Mouse (Mus musculus): Measurements from ENCODE around the gene Trip12. TPM values are rescaled to one million over a fixed set of nuclear protein-coding genes. Genes with fewer than 3 reads are reported as not detected.

Gene Trip12
- total RNA-seq (2022): 100 to 1,000 TPM; 190 to 227 (median 208) TPM

DNA sequence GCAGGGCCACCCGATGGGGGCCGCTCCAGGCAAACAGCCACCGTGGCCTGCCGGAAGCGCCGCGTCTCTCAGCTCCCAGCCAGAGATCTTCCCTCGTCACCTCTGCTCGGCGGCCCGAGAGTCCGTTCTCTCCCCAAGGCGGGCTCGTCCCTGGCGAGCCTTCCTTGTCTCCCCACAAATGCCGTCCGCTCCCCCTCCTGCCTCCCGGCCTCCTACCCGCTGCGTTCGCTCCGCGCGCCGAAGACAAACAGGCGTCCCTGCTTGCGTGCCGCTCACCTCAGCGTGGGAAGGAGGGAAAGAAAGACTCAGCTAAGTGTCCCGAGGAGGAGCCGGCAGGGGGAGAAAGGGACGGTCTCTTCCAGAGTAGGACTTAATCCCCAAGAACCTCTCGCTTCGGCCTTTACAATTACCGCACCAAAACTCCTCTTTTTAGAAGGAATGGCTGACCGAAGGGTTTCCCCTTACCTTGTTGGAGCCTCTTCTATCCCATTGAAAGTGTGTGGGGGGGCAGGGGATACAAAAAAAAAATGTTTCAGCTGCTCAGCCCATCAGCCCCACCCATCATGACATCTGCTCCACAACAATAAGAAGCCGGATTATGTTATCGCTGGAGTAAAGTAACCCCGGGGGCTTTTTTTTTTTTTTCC, at the start of gene Trip12:
TSS of gene Trip12 (minus strand) at position 499 of the 647 bp plus-strand sequence.
- DNase-seq (ENCODE audit: low spot score): no peak

DNA sequence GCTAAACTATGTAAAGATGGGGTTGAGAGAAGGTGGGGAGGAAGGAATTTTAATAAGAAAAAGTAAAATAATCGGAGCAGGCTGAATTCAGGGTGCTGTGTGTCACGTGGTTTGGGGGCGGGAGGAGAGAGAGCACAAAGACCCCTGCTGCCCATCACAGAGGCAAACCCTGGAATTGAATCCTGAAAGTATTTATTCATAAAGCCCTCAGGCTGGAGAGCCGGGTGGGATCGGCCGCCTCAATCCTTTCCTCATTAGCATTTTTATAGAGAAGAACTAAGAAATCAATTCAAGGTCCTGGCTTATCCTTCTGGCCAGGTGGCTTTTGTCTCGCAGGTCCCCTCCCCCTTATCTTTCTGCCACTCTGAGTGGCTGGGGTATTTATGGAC, 49.7 kb upstream of the Trip12 start:
- no peak for DNase-seq (ENCODE audit: low spot score)

DNA sequence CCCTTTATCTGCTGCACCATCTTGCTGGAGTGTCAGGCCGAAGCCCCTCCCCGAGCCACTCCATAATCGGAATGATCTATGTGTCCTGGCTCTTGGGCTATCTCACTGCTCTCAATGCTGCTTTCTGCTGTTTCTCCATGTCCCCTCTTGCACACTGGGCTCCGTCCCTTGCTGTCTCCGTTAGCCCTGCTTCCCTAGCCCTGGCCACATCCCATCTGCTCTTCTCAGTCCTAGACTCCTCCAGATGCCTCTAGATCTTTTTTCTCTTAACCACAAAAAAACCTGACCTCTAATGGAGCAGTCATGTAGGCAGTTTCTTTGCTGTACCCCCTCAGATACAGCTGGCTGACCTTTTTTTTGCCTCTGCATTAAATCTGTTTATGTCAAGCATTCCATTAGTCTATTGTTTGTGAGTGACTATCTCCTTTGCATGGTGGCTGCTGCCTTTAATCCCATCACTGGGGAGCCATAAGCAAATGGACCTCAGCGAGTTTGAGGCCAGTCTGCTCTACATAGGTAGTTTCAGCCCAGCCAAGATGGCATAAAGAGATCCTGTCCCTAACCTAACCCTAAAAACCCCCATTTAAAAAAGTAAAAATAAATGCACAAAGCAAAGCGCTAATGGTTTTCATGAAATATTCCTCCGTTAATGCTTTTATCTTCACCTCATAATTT, 49.2 kb upstream of the Trip12 start:
- no peak for DNase-seq (ENCODE audit: low spot score)

DNA sequence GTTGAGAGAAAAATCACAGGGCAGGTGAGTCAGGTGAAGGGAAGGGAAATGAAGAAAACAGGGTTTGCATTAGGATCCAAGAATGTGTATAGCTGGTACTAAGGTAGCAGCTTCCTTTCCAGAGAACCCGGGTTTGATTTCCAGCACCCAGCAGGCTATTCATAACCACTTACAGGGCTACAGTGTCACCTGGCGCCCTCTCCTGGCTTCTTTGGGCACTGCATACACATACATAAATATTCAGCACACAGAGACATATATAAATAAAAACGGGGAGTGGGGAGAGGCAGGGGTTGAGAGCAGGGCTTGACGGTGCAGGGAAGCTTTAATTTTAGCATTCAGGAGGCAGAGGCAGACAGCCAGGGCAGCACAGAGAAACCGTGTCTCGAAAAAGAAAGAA, 45.6 kb upstream of the Trip12 start:
- DNase-seq (ENCODE audit: low spot score): no peak

DNA sequence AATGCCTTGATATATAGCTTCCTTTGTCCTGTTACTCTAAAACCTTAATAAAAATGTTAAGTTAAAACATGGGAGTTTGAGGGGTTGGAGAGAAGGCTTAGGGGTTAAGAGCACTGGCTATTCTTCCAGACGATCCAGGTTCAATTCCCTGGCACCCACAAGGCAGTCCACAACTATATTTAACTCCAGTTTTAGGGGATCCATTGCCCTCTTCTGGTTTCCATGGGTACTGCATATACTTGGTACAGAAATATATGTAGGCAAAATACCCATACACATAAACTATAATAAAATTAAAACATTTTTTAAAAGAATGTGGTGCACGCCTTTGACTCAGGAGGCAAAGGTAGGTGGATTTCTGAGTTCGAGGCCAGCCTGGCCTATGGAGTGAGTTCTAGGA, 44.9 kb upstream of the Trip12 start:
- DNase-seq (ENCODE audit: low spot score): no peak

DNA sequence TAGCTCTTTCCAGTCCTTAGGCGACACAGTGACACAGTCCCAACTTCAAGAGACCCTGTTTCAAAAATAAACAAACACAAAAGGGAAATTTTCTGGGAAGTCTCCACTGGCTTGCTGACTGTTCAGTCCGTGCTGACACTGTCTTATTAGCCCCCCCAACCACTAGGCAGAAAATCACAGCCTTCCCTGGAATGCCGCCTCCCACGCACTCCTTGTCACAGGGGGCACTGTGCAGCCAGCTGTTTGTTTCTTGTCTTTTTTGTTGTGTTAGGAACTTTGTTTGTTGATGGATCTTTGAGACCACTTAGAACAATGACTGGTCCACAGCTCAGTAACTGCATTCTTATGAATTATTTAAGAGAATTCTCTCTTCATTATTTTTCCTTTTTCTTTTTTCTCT, 43.6 kb upstream of the Trip12 start:
- no peak for DNase-seq (ENCODE audit: low spot score)

DNA sequence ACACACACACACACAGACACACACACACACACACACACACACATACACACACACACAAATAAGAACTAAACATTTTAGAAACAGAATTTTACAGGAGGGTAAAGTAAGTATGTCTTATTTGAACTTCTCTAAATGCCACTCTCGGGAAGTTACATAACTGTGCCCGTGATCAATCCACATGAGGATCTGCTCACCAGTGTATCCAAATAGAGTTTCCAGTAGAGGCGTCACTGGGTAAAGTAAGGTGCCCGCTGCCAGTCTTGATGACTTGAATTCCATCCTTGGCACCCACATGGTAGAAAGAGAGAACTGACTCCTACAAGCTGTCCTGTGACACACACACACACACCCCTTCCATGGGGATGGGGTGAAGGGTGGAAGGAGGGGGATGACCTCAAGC, 42.6 kb upstream of the Trip12 start:
- DNase-seq (ENCODE audit: low spot score): no peak

DNA sequence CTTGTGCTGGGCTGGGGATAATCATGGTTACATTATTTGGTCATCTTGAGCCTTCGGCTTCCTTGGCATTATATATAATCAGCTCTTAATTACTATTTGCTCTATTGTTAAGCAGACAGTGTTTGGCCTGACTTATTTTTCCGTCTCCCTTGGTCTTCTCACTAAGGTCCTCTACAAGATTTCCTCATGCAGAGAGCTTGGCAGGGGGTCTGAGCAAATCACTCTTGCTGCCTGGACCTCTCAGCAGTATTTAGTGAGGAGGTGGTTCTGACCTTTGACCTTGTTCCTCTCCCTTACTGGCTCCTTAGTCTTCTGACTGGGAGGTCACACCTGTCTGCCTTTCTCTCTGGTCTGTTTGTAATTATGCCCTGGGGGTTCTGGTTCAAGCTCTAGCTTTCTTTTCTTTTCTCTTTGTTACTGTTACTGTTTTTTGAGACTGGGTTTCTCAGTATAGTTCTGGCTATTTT, 41.8 kb upstream of the Trip12 start:
- DNase-seq (ENCODE audit: low spot score): no peak

DNA sequence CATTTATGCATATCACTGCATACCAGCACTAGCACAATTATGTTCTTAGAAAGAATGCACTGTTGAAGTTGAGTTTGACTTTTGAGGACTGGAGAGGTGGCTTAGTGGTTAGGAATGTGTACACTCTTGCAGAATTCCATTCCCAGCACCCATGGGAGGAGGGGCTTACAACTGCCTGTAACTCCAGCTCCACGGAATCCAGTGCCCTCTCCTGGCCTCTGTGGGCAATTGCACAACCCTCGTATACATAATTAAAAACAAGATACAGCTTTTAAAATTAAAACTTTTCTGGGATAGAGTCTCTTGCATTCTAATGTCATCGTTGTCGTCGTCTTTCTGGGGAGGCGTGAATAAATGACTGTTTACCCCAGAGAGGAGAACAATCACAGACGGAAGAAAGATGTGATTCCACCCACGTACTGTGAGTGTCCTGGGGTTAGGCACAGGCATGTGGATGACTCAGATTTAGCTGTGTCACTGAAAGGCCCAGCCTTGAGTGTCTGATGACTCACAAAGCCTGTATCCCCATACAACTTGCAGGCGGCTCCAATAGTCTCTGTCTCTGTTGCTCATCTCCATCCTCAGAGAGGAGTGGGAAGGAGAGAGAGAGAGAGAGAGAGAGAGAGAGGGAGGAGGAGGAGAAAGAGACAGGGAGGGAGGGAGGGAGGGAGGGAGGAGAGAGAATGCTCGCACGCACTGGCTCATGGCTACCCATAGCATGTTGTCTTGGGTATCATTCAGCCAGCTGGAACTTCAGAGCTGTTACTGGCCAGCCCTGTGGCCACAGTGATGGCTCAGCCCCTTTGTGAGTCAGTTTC, 41.1 kb upstream of the Trip12 start:
- no peak for DNase-seq (ENCODE audit: low spot score)

DNA sequence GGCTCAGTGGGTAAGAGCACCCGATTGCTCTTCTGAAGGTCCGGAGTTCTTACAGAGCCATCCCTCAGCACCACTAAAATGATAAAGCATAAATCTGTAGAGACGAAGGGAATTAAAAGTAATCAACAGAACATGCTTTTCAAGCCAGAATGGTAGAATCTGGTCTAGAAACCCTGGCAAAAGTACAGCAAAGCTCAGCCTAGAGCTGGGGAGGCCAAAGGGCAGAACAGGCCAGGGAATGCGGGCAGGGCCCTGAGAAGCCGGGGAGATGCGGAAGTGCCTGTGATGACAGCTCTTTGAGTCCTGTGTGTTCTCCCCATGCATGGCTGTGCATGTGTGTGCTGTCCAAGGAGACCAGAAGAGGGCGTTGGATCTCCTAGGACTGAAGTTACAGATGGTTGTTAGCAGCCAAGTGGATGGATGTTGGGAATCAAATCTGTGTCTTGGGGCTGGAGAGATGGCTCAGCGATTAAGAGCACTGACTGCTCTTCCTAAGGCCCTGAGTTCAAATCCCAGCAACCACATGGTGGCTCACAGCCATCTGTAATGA, 39.3 kb upstream of the Trip12 start:
- no peak for DNase-seq (ENCODE audit: low spot score)

DNA sequence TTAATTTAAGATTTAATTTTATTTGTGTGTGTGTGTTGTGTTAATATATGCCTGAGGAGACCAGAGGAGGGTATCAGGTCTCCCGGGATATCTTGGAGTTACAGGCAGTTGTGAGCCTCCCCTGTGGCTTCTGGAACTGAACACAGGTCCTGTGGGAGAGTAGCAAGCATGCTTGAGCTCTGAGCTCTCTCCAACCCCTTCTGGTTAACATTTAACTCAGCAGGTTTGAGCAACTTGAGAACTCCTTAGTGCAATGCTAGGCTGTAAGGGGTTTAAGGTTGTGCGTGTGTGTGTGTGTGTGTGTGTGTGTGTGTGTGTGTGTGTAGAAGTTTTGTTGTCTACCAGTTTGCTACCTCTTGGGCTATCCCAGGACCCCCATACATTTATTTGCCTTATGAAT, 37.3 kb upstream of the Trip12 start:
- no peak for DNase-seq (ENCODE audit: low spot score)

DNA sequence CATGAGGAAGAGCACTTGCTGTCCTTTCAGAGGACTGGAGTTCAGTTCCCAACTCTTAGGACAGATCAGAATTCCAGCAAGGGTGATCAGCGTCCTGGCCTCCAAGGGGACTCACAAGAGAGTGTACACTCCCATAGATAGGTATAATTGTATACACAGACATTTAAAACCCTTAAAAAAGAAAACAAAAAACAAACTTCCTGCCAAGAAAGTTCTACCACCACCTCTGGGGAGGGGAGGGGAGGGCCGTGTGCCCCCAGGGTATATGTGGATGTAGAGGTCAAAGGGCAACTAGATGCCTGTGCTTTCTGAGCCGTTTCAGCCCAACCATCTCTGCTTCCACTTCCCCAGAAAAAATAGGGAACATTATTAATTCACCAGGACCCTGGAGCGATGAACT, 32.6 kb upstream of the Trip12 start:
- DNase-seq (ENCODE audit: low spot score): no peak

DNA sequence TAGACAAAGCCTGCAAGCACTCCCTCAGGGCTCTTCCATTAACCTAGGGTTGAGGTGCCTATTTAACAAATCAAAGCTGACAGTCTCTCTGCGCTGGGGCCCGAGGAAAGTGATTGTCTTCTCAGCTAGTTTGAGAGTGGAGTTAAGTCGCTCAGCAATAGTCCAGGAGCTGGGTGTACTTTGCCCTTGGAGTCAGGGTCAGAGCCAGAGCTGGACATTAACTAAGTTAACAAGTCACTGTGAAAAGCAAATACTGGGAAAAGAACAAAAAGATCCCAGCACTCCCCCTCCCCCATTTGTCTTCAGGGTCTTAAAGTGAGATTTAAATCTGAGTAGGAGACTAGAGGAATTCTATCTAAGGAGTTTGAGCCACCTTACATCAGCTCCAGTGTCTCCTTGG, 31.8 kb upstream of the Trip12 start:
- no peak for DNase-seq (ENCODE audit: low spot score)

DNA sequence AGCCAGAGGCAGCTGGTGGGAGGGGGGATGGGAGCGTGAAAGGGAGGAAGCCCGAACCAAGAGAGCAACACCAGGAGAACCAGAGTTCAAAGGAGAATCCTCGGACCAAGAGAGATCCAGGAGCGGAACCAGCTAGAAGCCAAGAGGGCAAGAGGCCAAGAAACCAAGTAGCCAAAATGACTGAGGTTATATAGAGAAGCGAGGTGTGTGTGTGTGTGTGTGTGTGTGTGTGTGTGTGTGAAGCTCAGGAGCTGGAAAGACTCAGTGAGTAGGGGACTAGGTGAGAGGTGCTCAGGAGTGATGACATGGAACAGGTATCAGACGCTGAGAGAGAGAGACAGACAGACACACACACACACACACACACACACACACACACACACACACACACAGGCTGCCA, 30.8 kb upstream of the Trip12 start:
- no peak for DNase-seq (ENCODE audit: low spot score)

DNA sequence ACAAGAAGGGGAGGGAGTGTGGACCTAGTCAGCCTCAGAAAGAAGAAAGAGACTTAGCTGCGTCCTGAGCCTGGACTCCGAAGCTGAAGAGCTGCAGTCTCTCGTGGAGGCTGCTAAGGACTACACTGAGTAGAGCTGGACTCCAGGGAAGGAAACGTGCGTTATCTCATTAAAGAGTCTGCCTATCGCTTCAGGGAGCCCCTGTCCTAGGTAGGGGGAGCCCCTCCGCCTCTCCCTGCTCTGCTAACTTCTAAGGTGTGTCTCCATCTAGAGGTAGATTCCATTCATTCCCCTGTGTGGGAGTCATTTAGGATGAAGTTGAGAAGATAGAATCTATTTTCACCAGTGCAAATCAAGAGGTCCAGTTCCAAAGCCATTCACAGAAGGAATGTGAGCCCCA, 29.2 kb upstream of the Trip12 start:
- no peak for DNase-seq (ENCODE audit: low spot score)

DNA sequence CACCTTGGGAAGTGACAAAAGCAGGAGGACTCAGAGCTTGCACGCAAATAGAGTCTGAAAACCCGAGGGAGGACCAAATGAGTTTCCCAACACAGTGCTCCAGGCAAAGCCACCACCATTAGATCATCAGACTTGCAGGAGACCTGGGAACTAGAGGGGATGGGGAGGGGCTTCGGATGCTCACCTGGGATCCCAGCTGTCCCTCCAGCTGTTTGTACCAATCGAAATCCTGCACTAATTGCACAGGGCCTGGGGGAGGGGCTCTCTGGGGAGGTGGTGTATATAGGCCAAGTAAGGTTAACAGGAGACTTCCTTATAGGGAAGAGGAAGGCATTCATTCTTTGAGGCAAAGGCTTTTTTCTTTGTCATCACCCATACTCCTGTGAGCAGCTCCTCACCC, 28.5 kb upstream of the Trip12 start:
- no peak for DNase-seq (ENCODE audit: low spot score)

DNA sequence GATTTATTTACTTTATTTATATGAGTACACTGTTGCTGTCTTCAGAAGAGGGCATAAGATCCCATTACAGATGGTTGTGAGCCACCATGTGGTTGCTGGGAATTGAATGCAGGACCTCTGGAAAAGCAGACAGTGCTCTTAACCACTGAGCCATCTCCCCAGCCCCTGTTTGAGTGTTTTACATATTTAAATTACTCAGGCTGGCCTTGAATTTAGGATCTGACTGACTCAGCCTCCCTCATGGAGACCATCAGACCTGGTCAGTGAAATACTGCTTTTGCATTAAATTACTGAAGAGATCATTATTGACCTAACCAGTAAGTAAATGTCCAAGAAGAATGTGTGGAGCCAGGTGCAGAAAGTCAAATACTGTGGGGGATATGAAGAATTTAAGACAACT, 28.0 kb upstream of the Trip12 start:
- no peak for DNase-seq (ENCODE audit: low spot score)

DNA sequence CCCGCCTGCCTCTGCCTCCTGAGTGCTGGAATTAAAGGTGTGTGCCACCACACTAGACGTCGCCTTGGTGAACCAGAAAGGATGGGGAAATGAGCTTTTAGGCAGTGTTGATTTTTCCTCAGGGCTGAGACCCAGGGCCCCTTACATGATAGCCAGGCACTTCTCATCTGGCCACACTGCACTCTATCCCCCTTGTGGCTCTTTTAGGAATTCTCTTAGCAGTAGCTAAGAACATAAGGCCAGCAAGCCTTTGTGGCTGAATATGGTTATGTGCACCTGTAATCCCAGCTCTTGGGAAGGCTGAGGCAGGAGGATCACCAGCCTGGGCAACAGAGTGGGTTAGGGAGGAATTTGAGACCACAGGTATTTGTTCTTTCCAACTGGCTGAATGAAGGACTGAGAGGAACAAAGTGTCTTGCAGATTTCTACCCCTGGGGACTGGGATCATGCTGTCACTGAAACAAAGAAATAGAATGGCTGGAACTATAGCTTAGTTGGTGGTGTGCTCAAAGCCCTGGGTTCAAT, 26.5 kb upstream of the Trip12 start:
- DNase-seq (ENCODE audit: low spot score): no peak

DNA sequence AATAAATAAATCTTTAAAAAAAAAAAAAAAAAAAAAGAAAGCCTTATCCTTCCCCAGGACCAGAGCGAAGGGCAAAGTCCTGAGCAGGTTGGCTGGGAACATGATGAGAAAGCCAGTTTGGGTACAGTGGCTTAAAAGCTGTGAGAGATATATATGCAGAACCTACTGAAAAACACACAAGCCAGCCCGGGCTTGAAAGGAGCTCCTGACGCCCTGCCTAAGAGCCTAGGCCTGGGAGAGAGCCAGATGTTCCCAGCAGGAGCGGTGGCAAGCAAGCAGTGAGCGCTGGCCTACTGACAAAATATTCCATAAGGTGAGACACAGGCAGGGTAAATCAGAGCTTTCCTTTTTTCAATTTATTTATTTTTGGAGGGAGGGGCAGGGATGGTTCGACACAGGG, 25.9 kb upstream of the Trip12 start:
- DNase-seq (ENCODE audit: low spot score): no peak

DNA sequence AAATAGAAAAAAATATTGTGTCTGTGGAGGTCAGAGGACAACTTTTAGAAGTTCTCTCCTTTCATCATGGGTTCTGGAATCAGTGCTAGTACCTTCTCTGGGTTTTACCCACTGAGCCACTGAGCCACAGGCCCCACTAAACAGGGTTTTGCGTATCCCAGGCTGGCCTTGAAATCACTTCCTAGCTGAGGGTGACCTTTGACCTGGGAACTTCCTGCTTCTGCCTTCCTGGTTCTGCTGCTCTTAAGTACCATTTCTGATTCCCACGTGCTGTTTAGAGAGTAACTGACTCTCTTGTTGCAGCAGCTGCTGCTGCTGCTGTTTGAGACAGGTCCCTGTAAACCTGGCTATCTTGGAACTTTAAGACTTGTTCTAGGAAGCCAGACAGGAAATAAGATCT, 24.3 kb upstream of the Trip12 start:
- DNase-seq (ENCODE audit: low spot score): no peak

DNA sequence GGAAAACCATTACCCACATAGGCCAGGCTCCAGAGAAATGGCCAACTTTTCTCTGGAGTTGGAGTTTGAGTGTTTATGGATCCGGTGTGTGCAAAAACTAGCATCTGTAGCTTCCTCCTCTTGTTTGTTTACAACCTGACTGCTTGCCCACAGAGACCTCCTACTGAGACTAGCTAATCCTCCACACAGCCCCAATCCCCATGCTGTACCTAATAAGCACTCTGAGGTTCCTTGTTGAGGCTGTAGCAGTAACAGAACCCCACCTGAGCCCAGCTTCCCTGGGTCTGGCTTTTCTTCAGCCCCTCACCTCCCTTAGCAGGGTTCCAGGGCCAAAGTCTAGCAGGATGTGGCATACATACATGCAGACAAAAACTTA, 20.9 kb upstream of the Trip12 start:
- no peak for DNase-seq (ENCODE audit: low spot score)

Measured in heart, adult 8-10 months (tissue).